Comparison of ENCODE assay signal across 8 mouse cellular contexts in genomic region chr3:33955854-33956624, GRCm38 (mm10).
DNase-seq lines count a peak whose midpoint lies in the region; ATAC-seq and TF ChIP-seq lines count a peak whose summit lies in the region.

No protein-coding gene starts in this region.

- peak overlapping the region; percentile 53 for H3K4me2 ChIP-seq in forebrain, embryonic 16.5 days (ENCODE audit: low read length)
- no peak overlapping the region for H3K4me2 ChIP-seq in liver, postnatal 0 days (ENCODE audit: low read depth, low read length)
- H3K4me2 ChIP-seq in neural tube, embryonic 15.5 days = peak overlapping the region; percentile 55

- H3K9ac ChIP-seq in forebrain, embryonic 16.5 days (replicated peaks; ENCODE audit: low read depth, low read length) = 0 out of 2 replicates have a peak overlapping the region, but pooled peaks have one; percentile 36
- H3K9ac ChIP-seq in liver, postnatal 0 days (replicated peaks) = no peak overlapping the region
- no peak overlapping the region; the same call in 1 of the 2 replicates for H3K9ac ChIP-seq in neural tube, embryonic 15.5 days (replicated peaks)

- peak; percentile 82 for TF ChIP-seq CTCF in G1E (IDR thresholded peaks at IDR 0.05; ENCODE audit: low read depth, low read length)
- peak; percentile 91 for TF ChIP-seq CTCF in liver, postnatal 0 days (IDR thresholded peaks at IDR 0.05; ENCODE audit: low read depth)

- H3K27me3 ChIP-seq in G1E (ENCODE audit: insufficient read depth, low read length) = no peaks in the 10 kb centered on the region
- peaks cover 12% of the 10 kb centered on the region for H3K27me3 ChIP-seq in forebrain, embryonic 16.5 days (replicated peaks; ENCODE audit: control insufficient read depth, insufficient read depth, low read length)
- no peaks in the 10 kb centered on the region for H3K27me3 ChIP-seq in liver, postnatal 0 days (ENCODE audit: insufficient read depth, low read length)
- H3K27me3 ChIP-seq in neural tube, embryonic 15.5 days (replicated peaks) = peaks cover 13% of the 10 kb centered on the region

- H3K9me3 ChIP-seq in G1E (replicated peaks) = peaks cover 6% of the 10 kb centered on the region; the same call in 1 of the 2 replicates
- H3K9me3 ChIP-seq in forebrain, embryonic 16.5 days (ENCODE audit: control insufficient read depth, low read length) = no peaks in the 10 kb centered on the region
- no peaks in the 10 kb centered on the region for H3K9me3 ChIP-seq in liver, postnatal 0 days (ENCODE audit: low read length)
- H3K9me3 ChIP-seq in neural tube, embryonic 15.5 days (replicated peaks) = no peaks in the 10 kb centered on the region

- peak; percentile 59 for ATAC-seq in G1E (ENCODE audit: extremely low read depth, insufficient number of reproducible peaks, low FRiP score, poor library complexity, severe bottlenecking)
- ATAC-seq in forebrain, embryonic 16.5 days = peak; percentile 73
- peak; percentile 88 for ATAC-seq in liver, postnatal 0 days
- ATAC-seq in neural tube, embryonic 15.5 days (ENCODE audit: low FRiP score) = peak; percentile 65; the same call in 1 of the 2 replicates

- no peak for TF ChIP-seq EP300 in liver, postnatal 0 days (IDR thresholded peaks at IDR 0.05; ENCODE audit: low read depth)

- intact Hi-C loops in heart, postnatal 25 days (cut with DNase I) = loop anchor here (5.0 to 10.0 kb wide), 5 partner anchors 116 to 1529 kb away; no protein-coding TSS in a partner anchor

- no peaks in the 10 kb centered on the region for H3K36me3 ChIP-seq in G1E (replicated peaks)
- H3K36me3 ChIP-seq in forebrain, embryonic 16.5 days (ENCODE audit: control insufficient read depth, insufficient read depth) = no peaks in the 10 kb centered on the region
- no peaks in the 10 kb centered on the region for H3K36me3 ChIP-seq in liver, postnatal 0 days (replicated peaks; ENCODE audit: insufficient read depth, low read length)
- no peaks in the 10 kb centered on the region for H3K36me3 ChIP-seq in neural tube, embryonic 15.5 days

- 2% methylated on average over 19 of the region's 19 CpGs for WGBS in forebrain, embryonic 16.5 days
- WGBS in liver, postnatal 0 days (ENCODE audit: insufficient replicate concordance) = 2% methylated on average over 19 of the region's 19 CpGs
- WGBS in neural tube, embryonic 15.5 days = 2% methylated on average over 19 of the region's 19 CpGs

- peak; percentile 40 for DNase-seq in G1E (ENCODE audit: low spot score)
- DNase-seq in cerebellum, adult 11-12 months = peak; percentile 24
- peak; percentile 18 for DNase-seq in heart, postnatal 25 days (ENCODE audit: low spot score)
- peak; percentile 74 for DNase-seq in layer of hippocampus, adult 11-12 months (ENCODE audit: low spot score)
- DNase-seq in liver, postnatal 0 days = peak; percentile 68
- DNase-seq in testis, postnatal 14 days (ENCODE audit: low spot score) = peak; percentile 62

- peak overlapping the region; percentile 58 for H3K4me3 ChIP-seq in G1E (ENCODE audit: low read depth, low read length)
- peak overlapping the region; percentile 25 for H3K4me3 ChIP-seq in forebrain, embryonic 16.5 days (replicated peaks; ENCODE audit: low read length)
- no peak overlapping the region for H3K4me3 ChIP-seq in liver, postnatal 0 days (ENCODE audit: low read depth, low read length)
- H3K4me3 ChIP-seq in neural tube, embryonic 15.5 days (replicated peaks) = peak overlapping the region; percentile 14; the same call in 1 of the 2 replicates

- peaks cover 54% of the 10 kb centered on the region for H3K4me1 ChIP-seq in G1E (ENCODE audit: insufficient read depth, low read depth, low read length)
- peaks cover 5% of the 10 kb centered on the region for H3K4me1 ChIP-seq in forebrain, embryonic 16.5 days (replicated peaks; ENCODE audit: control insufficient read depth, insufficient read depth, low read length)
- H3K4me1 ChIP-seq in liver, postnatal 0 days (ENCODE audit: insufficient read depth) = no peaks in the 10 kb centered on the region
- H3K4me1 ChIP-seq in neural tube, embryonic 15.5 days = peaks cover 7% of the 10 kb centered on the region

- H3K27ac ChIP-seq in forebrain, embryonic 16.5 days (ENCODE audit: low read length) = no peak overlapping the region
- H3K27ac ChIP-seq in liver, postnatal 0 days (ENCODE audit: low read depth) = no peak overlapping the region
- H3K27ac ChIP-seq in neural tube, embryonic 15.5 days (replicated peaks) = no peak overlapping the region

Comparison
In these comparisons a context has a peak if more than half of its experiments do, and no peak if none do; other contexts are left out.
1. DNase-seq: peak in every context shown above with its lines; median percentile 74 in layer of hippocampus, adult 11-12 months; 68 in liver, postnatal 0 days; 62 in testis, postnatal 14 days; 40 in G1E; 24 in cerebellum, adult 11-12 months; 18 in heart, postnatal 25 days.